Mouse (Mus musculus): Measurements from ENCODE around the gene Eml5. TPM values are rescaled to one million over a fixed set of nuclear protein-coding genes. Genes with fewer than 3 reads are reported as not detected.

Gene Eml5
- polyA plus RNA-seq, 1 experiment = 46.6 TPM

DNA sequence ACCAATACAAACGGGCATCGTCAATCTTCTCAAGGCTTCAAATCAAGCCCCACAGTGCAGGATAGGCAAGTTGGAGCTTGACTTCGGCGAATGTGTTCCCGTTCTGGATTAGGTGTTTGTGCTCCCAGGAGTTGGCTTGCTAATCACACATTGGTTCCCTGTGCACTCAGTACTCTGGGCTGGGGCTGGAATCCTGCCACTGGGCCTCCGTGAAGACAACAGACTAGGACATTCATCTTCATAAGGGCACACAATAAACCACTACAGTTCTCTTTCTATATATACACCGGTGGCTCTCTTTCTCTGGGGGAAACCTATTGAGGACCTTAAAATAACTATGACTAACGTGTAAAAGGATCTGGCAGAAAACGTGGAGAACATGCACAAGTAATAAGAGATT lies 8.8 kb upstream of the Eml5 start:
- TF ChIP-seq CTCF (IDR thresholded peaks at IDR 0.05; ENCODE audit: low read depth, low read length) (no peak), POLR2A (IDR thresholded peaks at IDR 0.05; ENCODE audit: insufficient read depth, low read length) (no peak)
- H3K36me3 ChIP-seq (ENCODE audit: control insufficient read depth, insufficient read depth, low read length, poor library complexity, severe bottlenecking) = no peaks in the 10 kb centered on the region
- no peaks in the 10 kb centered on the region for H3K4me1 ChIP-seq (ENCODE audit: control insufficient read depth, insufficient read depth, low read length)
- H3K9me3 ChIP-seq (replicated peaks; ENCODE audit: control insufficient read depth, insufficient read depth, low read length, poor library complexity, severe bottlenecking) = no peaks in the 10 kb centered on the region
- no peak overlapping the region for H3K9ac ChIP-seq (ENCODE audit: low read depth, poor library complexity, severe bottlenecking)
- no peak overlapping the region for H3K27ac ChIP-seq (ENCODE audit: insufficient read depth, low read length)
- H3K27me3 ChIP-seq (ENCODE audit: control insufficient read depth, insufficient read depth, low read length, poor library complexity, severe bottlenecking) = no peaks in the 10 kb centered on the region
- H3K4me3 ChIP-seq (ENCODE audit: low read depth, low read length) = no peak overlapping the region

DNA sequence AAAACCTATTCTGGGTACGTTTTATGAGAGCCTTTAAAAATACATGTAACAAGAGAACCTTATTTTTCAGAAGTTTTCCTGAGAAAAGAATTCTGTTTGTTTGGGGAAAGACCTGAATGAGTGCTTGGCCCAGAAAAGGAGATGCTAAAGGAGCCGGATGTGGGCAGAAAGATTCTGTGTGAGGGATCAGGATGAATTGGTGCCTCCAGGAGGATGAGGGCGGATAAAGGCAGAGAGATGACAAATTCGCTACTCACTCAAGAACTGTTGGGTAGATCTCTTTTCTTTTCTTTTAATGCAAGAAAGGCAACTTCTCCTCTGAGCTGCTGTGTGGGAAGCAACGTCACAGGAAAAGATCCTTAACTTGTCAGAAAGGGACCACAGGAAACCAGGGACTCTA lies 4.2 kb upstream of the Eml5 start:
- Histone ChIP-seq H3K9ac (ENCODE audit: low read depth, poor library complexity, severe bottlenecking) (no peak overlapping the region), H3K27me3 (ENCODE audit: control insufficient read depth, insufficient read depth, low read length, poor library complexity, severe bottlenecking) (no peaks in the 10 kb centered on the region), H3K36me3 (ENCODE audit: control insufficient read depth, insufficient read depth, low read length, poor library complexity, severe bottlenecking) (no peaks in the 10 kb centered on the region), H3K4me1 (ENCODE audit: control insufficient read depth, insufficient read depth, low read length) (no peaks in the 10 kb centered on the region), H3K4me3 (ENCODE audit: low read depth, low read length) (no peak overlapping the region), H3K27ac (ENCODE audit: insufficient read depth, low read length) (no peak overlapping the region), H3K9me3 (replicated peaks; ENCODE audit: control insufficient read depth, insufficient read depth, low read length, poor library complexity, severe bottlenecking) (no peaks in the 10 kb centered on the region)
- no peak for TF ChIP-seq EP300 (IDR thresholded peaks at IDR 0.05; ENCODE audit: insufficient read depth, low read depth, low read length)
- TF ChIP-seq CTCF (IDR thresholded peaks at IDR 0.05; ENCODE audit: low read depth, low read length) = no peak
- TF ChIP-seq POLR2A (IDR thresholded peaks at IDR 0.05; ENCODE audit: insufficient read depth, low read length) = no peak

- H3K9ac ChIP-seq (ENCODE audit: low read depth, poor library complexity, severe bottlenecking) = peak overlapping the region; percentile 94
- H3K27me3 ChIP-seq (ENCODE audit: control insufficient read depth, insufficient read depth, low read length, poor library complexity, severe bottlenecking) = no peaks in the 10 kb centered on the region
- peak overlapping the region; percentile 89 for H3K4me3 ChIP-seq (ENCODE audit: low read depth, low read length)
- TF ChIP-seq POLR2A (IDR thresholded peaks at IDR 0.05; ENCODE audit: insufficient read depth, low read length) (no peak), EP300 (IDR thresholded peaks at IDR 0.05; ENCODE audit: insufficient read depth, low read depth, low read length) (no peak), CTCF (IDR thresholded peaks at IDR 0.05; ENCODE audit: low read depth, low read length) (no peak)
- H3K27ac ChIP-seq (ENCODE audit: insufficient read depth, low read length) = no peak overlapping the region
- H3K9me3 ChIP-seq (replicated peaks; ENCODE audit: control insufficient read depth, insufficient read depth, low read length, poor library complexity, severe bottlenecking) = no peaks in the 10 kb centered on the region
- no peaks in the 10 kb centered on the region for H3K4me1 ChIP-seq (ENCODE audit: control insufficient read depth, insufficient read depth, low read length)
- no peaks in the 10 kb centered on the region for H3K36me3 ChIP-seq (ENCODE audit: control insufficient read depth, insufficient read depth, low read length, poor library complexity, severe bottlenecking)
These were observed 873 bp downstream of the Eml5 start for GRCm38 (mm10) chr12:98900341-98900880.

- H3K4me3 ChIP-seq (ENCODE audit: low read depth, low read length) = no peak overlapping the region
- no peak overlapping the region for H3K27ac ChIP-seq (ENCODE audit: insufficient read depth, low read length)
- no peak overlapping the region for H3K9ac ChIP-seq (ENCODE audit: low read depth, poor library complexity, severe bottlenecking)
These were observed 1.6 kb downstream of the Eml5 start for GRCm38 (mm10) chr12:98899676-98900075.

GRCm38 (mm10) chr12:98896761-98897160 lies 4.5 kb downstream of the Eml5 start:
- no peak overlapping the region for H3K4me3 ChIP-seq (ENCODE audit: low read depth, low read length)
- H3K4me1 ChIP-seq (ENCODE audit: control insufficient read depth, insufficient read depth, low read length) = no peaks in the 10 kb centered on the region
- H3K27me3 ChIP-seq (ENCODE audit: control insufficient read depth, insufficient read depth, low read length, poor library complexity, severe bottlenecking) = no peaks in the 10 kb centered on the region
- H3K9me3 ChIP-seq (replicated peaks; ENCODE audit: control insufficient read depth, insufficient read depth, low read length, poor library complexity, severe bottlenecking) = no peaks in the 10 kb centered on the region
- H3K27ac ChIP-seq (ENCODE audit: insufficient read depth, low read length) = no peak overlapping the region
- H3K9ac ChIP-seq (ENCODE audit: low read depth, poor library complexity, severe bottlenecking) = no peak overlapping the region
- TF ChIP-seq POLR2A (IDR thresholded peaks at IDR 0.05; ENCODE audit: insufficient read depth, low read length) (no peak), EP300 (IDR thresholded peaks at IDR 0.05; ENCODE audit: insufficient read depth, low read depth, low read length) (no peak), CTCF (IDR thresholded peaks at IDR 0.05; ENCODE audit: low read depth, low read length) (no peak)
- no peaks in the 10 kb centered on the region for H3K36me3 ChIP-seq (ENCODE audit: control insufficient read depth, insufficient read depth, low read length, poor library complexity, severe bottlenecking)

More at GRCm38 (mm10) chr12:98899676-98900075, 1.6 kb downstream of the Eml5 start:
- TF ChIP-seq EP300 (IDR thresholded peaks at IDR 0.05; ENCODE audit: insufficient read depth, low read depth, low read length) (no peak), CTCF (IDR thresholded peaks at IDR 0.05; ENCODE audit: low read depth, low read length) (no peak), POLR2A (IDR thresholded peaks at IDR 0.05; ENCODE audit: insufficient read depth, low read length) (no peak)
- H3K9me3 ChIP-seq (replicated peaks; ENCODE audit: control insufficient read depth, insufficient read depth, low read length, poor library complexity, severe bottlenecking) = no peaks in the 10 kb centered on the region
- no peaks in the 10 kb centered on the region for H3K36me3 ChIP-seq (ENCODE audit: control insufficient read depth, insufficient read depth, low read length, poor library complexity, severe bottlenecking)
- no peaks in the 10 kb centered on the region for H3K4me1 ChIP-seq (ENCODE audit: control insufficient read depth, insufficient read depth, low read length)
- H3K27me3 ChIP-seq (ENCODE audit: control insufficient read depth, insufficient read depth, low read length, poor library complexity, severe bottlenecking) = no peaks in the 10 kb centered on the region

DNA sequence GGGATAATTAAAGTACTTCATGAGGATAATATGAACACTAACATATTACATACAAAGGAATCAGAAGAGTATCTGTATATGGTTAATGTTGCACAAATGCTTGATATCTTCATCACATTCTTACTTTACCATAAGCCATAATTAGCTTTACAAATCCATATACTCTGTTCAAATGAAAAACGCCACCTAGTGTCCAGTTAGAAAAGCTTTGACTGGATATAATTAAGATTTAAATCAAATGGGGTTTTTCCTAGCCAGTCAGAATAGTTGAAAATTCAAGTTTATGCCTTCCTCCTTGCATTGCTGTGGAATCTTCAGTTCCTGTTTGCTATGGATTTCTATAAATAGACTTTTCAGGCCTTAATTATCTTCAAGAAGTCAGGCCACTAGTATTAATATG lies 16.8 kb downstream of the Eml5 start:
- Histone ChIP-seq H3K4me1 (ENCODE audit: control insufficient read depth, insufficient read depth, low read length) (no peaks in the 10 kb centered on the region), H3K27ac (ENCODE audit: insufficient read depth, low read length) (no peak overlapping the region), H3K9ac (ENCODE audit: low read depth, poor library complexity, severe bottlenecking) (no peak overlapping the region), H3K4me3 (ENCODE audit: low read depth, low read length) (no peak overlapping the region), H3K9me3 (replicated peaks; ENCODE audit: control insufficient read depth, insufficient read depth, low read length, poor library complexity, severe bottlenecking) (no peaks in the 10 kb centered on the region), H3K36me3 (ENCODE audit: control insufficient read depth, insufficient read depth, low read length, poor library complexity, severe bottlenecking) (no peaks in the 10 kb centered on the region), H3K27me3 (ENCODE audit: control insufficient read depth, insufficient read depth, low read length, poor library complexity, severe bottlenecking) (no peaks in the 10 kb centered on the region)
- TF ChIP-seq POLR2A (IDR thresholded peaks at IDR 0.05; ENCODE audit: insufficient read depth, low read length) (no peak), EP300 (IDR thresholded peaks at IDR 0.05; ENCODE audit: insufficient read depth, low read depth, low read length) (no peak), CTCF (IDR thresholded peaks at IDR 0.05; ENCODE audit: low read depth, low read length) (no peak)

Measured in ES-Bruce4 (cell line).